Mouse (Mus musculus) olfactory bulb, adult 2 months (tissue): ENCODE data around the gene Eif4b.

Source experiments
- CTCF ChIP-seq: fragments of 200-500 bp; IDR thresholded peaks from 2 replicates; pipeline ENCODE4 v1.5.1; 2012; ENCODE audit warnings: low read depth, mild to moderate bottlenecking, low read length, moderate library complexity; ENCODE audit not compliant: insufficient read depth
- POLR2A ChIP-seq: fragments of 200-500 bp; IDR thresholded peaks from 2 replicates; pipeline ENCODE4 v1.6.1; 2012; ENCODE audit warnings: mild to moderate bottlenecking, low read depth, low read length, moderate library complexity; ENCODE audit not compliant: insufficient read depth

DNA sequence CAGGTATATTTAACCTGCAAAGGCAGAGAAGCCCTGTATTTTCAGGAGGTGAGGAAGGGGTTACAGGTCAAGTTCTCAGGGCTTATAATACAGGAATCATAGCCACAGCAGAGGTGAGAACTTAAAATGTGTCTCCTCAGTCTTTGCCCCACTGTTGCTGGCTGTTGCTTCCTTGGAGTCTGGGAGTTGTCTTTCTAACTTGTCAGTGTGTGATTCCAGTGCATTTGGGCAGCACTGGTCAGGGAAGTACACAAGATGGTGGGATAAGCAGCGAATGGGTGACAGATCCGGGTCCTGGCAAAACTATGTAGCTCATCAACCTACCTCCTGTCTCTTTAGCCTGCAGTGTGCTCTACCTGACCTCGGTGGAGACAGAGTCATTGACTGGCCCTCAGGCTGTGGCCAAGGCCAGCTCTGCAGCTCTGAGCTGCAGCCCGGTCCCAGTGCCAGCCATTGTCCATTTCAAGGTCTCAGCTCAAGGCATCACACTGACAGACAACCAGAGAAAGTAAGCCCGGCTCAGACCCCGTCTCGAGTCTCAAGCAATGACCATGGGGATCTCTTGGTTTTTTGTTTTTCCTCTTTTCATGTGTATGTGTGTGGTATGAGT is 41.2 kb downstream of the Eif4b start:
- TF ChIP-seq POLR2A (no peak), CTCF (no peak)
